Mouse (Mus musculus): ENCODE results near the gene Kcnip2. TPM values are rescaled to one million over a fixed set of nuclear protein-coding genes. Genes with fewer than 3 reads are reported as not detected.

Kcnip2 gene
- polyA plus RNA-seq, 1 experiment from 2014 or later = 1.4 TPM

GRCm38 (mm10) chr19:45743619-45744018 lies 72.2 kb downstream of the Kcnip2 start:
- H3K27ac ChIP-seq = no peak overlapping the region
- H3K36me3 ChIP-seq = peaks cover 6% of the 10 kb centered on the region
- H3K4me1 ChIP-seq = peaks cover 53% of the 10 kb centered on the region
- H3K4me2 ChIP-seq = no peak overlapping the region
- H3K4me3 ChIP-seq = no peak overlapping the region
- ATAC-seq = no peak
- H3K9me3 ChIP-seq (replicated peaks) = no peaks in the 10 kb centered on the region
- peaks cover 86% of the 10 kb centered on the region for H3K27me3 ChIP-seq (replicated peaks)
- 17% methylated on average over 7 of the region's 7 CpGs for WGBS (ENCODE audit: insufficient replicate concordance)
- no peak overlapping the region for H3K9ac ChIP-seq

GRCm38 (mm10) chr19:45742984-45743575 lies 72.8 kb downstream of the Kcnip2 start:
- no peak for ATAC-seq
- H3K9ac ChIP-seq = no peak overlapping the region
- peaks cover 48% of the 10 kb centered on the region for H3K4me1 ChIP-seq
- peak overlapping the region; percentile 68 for H3K4me2 ChIP-seq
- peaks cover 6% of the 10 kb centered on the region for H3K36me3 ChIP-seq
- peak overlapping the region; percentile 46 for H3K4me3 ChIP-seq
- H3K27me3 ChIP-seq (replicated peaks) = peaks cover 91% of the 10 kb centered on the region
- H3K9me3 ChIP-seq (replicated peaks) = no peaks in the 10 kb centered on the region
- under 1% methylated on average over 17 of the region's 44 CpGs for WGBS (ENCODE audit: insufficient replicate concordance)
- H3K27ac ChIP-seq = no peak overlapping the region

GRCm38 (mm10) chr19:45742218-45742983 lies 73.5 kb downstream of the Kcnip2 start, which contains the start of gene Fgf8:
TSS of gene Fgf8 (minus strand) at chr19:45742915.
- Histone ChIP-seq H3K4me2 (peak within 1 kb of the TSS; percentile 68), H3K4me1 (peaks cover 46% of the 10 kb centered on the region), H3K9ac (no peak within 1 kb of the TSS), H3K27me3 (replicated peaks) (peaks cover 98% of the 10 kb centered on the region), H3K4me3 (peak within 1 kb of the TSS; percentile 46), H3K27ac (no peak within 1 kb of the TSS), H3K36me3 (peaks cover 6% of the 10 kb centered on the region), H3K9me3 (replicated peaks) (no peaks in the 10 kb centered on the region)
- ATAC-seq = no peak
- 1% methylated on average over 59 of the region's 68 CpGs for WGBS (ENCODE audit: insufficient replicate concordance)

Other genes starting within 250 kb of the Kcnip2 start
- 4.3 and 4.6 TPM in 2 replicates for gene Fbxw4, start 155.7 kb downstream of the Kcnip2 start, polyA plus RNA-seq (2016; fragmentation: Nextera tagmentation; extraction: Ambion mirVana)
- not detected in 2 replicates for gene Fgf8, start 73.1 kb downstream of the Kcnip2 start, polyA plus RNA-seq (2016; fragmentation: Nextera tagmentation; extraction: Ambion mirVana)
- gene Npm3, start 66.5 kb downstream of the Kcnip2 start, polyA plus RNA-seq (2016; fragmentation: Nextera tagmentation; extraction: Ambion mirVana) = 13.7 and 14.8 TPM in 2 replicates
- gene Mgea5, start 32.2 kb downstream of the Kcnip2 start, polyA plus RNA-seq (2016; fragmentation: Nextera tagmentation; extraction: Ambion mirVana) = 34.8 and 37.9 TPM in 2 replicates
- gene Armh3, start 182.4 kb upstream of the Kcnip2 start, polyA plus RNA-seq (2016; fragmentation: Nextera tagmentation; extraction: Ambion mirVana) = 6.5 TPM in 2 replicates
- 3.5 and 3.9 TPM in 2 replicates for gene Hps6, start 187.4 kb upstream of the Kcnip2 start, polyA plus RNA-seq (2016; fragmentation: Nextera tagmentation; extraction: Ambion mirVana)
- 34.8 and 36.0 TPM in 2 replicates for gene Pprc1, start 228.8 kb upstream of the Kcnip2 start, polyA plus RNA-seq (2016; fragmentation: Nextera tagmentation; extraction: Ambion mirVana)
- gene Ldb1, start 229.2 kb upstream of the Kcnip2 start, polyA plus RNA-seq (2016; fragmentation: Nextera tagmentation; extraction: Ambion mirVana) = 53.2 and 53.4 TPM in 2 replicates

Measured in liver, embryonic 12.5 days (tissue).